Comparison of ENCODE assay signal across 27 mouse cellular contexts in the genomic region with DNA sequence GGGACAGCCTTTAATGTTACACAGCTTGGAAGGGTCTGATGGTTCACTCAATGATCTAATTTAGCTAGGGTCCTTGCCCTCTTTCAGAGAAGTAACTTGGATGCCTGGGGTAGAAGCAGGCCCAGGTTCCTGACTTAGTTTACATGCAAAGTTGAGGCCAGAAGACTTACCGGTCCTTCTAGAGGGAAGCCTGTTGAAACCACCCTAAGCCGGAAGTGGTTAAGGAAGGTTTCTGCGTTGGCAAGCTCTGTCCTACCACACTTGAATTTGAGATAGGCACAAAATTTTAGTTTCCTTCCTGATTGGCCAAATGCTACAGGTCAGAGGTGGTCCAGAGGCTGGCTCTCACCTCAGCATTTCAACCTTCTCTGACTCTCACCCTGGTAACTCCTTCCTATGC. TPM values are rescaled to one million over a fixed set of nuclear protein-coding genes. Genes with fewer than 3 reads are reported as not detected.
A peak's percentile ranks its signal among the peaks of the same experiment; 100 is the strongest.
DNase-seq lines count a peak whose midpoint lies in the region; ATAC-seq lines count a peak whose summit lies in the region.
"Had no signal": no experiment of that assay in that cellular context is flagged by ENCODE, and none has a peak within 500 bp of the region (broad histone marks: within the 10 kb centered on the region; RNA-seq: fewer than 3 reads in every experiment).

No protein-coding gene starts in this region.

- peak; percentile 35 for DNase-seq in heart, embryonic 10.5 days (ENCODE audit: low spot score)
- DNase-seq in layer of hippocampus, adult 8-10 months (ENCODE audit: low spot score in 2 of 2) = no peak
- DNase-seq in frontal cortex, postnatal 36 days (ENCODE audit: low spot score in 2 of 2) = no peak
- no peak for DNase-seq in left cerebral cortex, postnatal 4 days
- DNase-seq: adrenal gland, adult 2 months; adrenal gland, postnatal 14 days; cerebellum, adult 11 months; cerebellum, adult 2 months; cerebellum, adult 9-11 months; cerebellum, postnatal 36 days; forebrain, postnatal 0 days; gastrocnemius, postnatal 10 days; gastrocnemius, postnatal 36 days; heart, adult 18-20 months; heart, postnatal 4 days; kidney, adult 11 months; kidney, adult 8-10 months had no signal

- WGBS in heart, embryonic 10.5 days = 88% methylated on average over 3 of the region's 3 CpGs
- WGBS in heart, embryonic 11.5 days (ENCODE audit: insufficient replicate concordance) = 86% methylated on average over 3 of the region's 3 CpGs

- H3K36me3 ChIP-seq in heart, embryonic 10.5 days = no peaks in the 10 kb centered on the region
- H3K36me3 ChIP-seq in heart, embryonic 11.5 days (ENCODE audit: control insufficient read depth, insufficient read depth, low read length) = no peaks in the 10 kb centered on the region
- H3K36me3 ChIP-seq: G1E had no signal

- no peaks in the 10 kb centered on the region for H3K27me3 ChIP-seq in heart, embryonic 10.5 days (ENCODE audit: insufficient read depth, poor library complexity, severe bottlenecking)
- no peaks in the 10 kb centered on the region for H3K27me3 ChIP-seq in heart, embryonic 11.5 days (ENCODE audit: control insufficient read depth, insufficient read depth, low read length)
- H3K27me3 ChIP-seq: Patski had no signal

- H3K4me3 ChIP-seq in heart, embryonic 10.5 days = no peak overlapping the region
- H3K4me3 ChIP-seq in heart, embryonic 11.5 days (ENCODE audit: low read depth, low read length) = no peak overlapping the region

- no peaks in the 10 kb centered on the region for H3K4me1 ChIP-seq in heart, embryonic 10.5 days
- no peaks in the 10 kb centered on the region for H3K4me1 ChIP-seq in heart, embryonic 11.5 days (ENCODE audit: control insufficient read depth, insufficient read depth, low read length)

- no peak overlapping the region for H3K4me2 ChIP-seq in heart, embryonic 11.5 days
- H3K4me2 ChIP-seq: hindbrain, embryonic 14.5 days had no signal

- ATAC-seq in heart, embryonic 11.5 days (replicated peaks; ENCODE audit: insufficient number of reproducible peaks, low FRiP score, low TSS enrichment) = no peak
- peak; percentile 58 for ATAC-seq in CD4-positive, CD25-positive, alpha-beta regulatory T cell, adult 4 months
- ATAC-seq in common myeloid progenitor, adult 5-6 weeks (replicated peaks; ENCODE audit: low read depth, poor library complexity, severe bottlenecking) = peak; percentile 74
- peak; percentile 59 for ATAC-seq in megakaryocyte progenitor cell, adult 5-6 weeks (replicated peaks; ENCODE audit: poor library complexity)
- ATAC-seq: forebrain, embryonic 14.5 days; forebrain, postnatal 0 days; hindbrain, postnatal 0 days; inflammation-experienced regulatory T-cells, adult 6 months; Patski had no signal

- no peak overlapping the region for H3K9ac ChIP-seq in heart, embryonic 11.5 days (ENCODE audit: low read depth, low read length)
- H3K9ac ChIP-seq: forebrain, postnatal 0 days; hindbrain, embryonic 14.5 days had no signal

- H3K27ac ChIP-seq in heart, embryonic 10.5 days = no peak overlapping the region
- no peak overlapping the region for H3K27ac ChIP-seq in heart, embryonic 11.5 days (ENCODE audit: low read depth, low read length)
- H3K27ac ChIP-seq: hindbrain, embryonic 14.5 days; hindbrain, postnatal 0 days had no signal

- intact Hi-C loops in left cerebral cortex, postnatal 4 days (cut with DNase I) = no loop called here

- H3K9me3 ChIP-seq in heart, embryonic 10.5 days = no peaks in the 10 kb centered on the region
- H3K9me3 ChIP-seq in heart, embryonic 11.5 days (replicated peaks; ENCODE audit: control insufficient read depth, low read length) = no peaks in the 10 kb centered on the region

RNA-seq across cellular contexts. Expression of a gene that starts 9.6 kb away (rescaled TPM):
- polyA plus RNA-seq in heart, embryonic 10.5 days (2016; fragmentation: Nextera tagmentation; extraction: Ambion mirVana) = 8.8 and 11.1 TPM in 2 replicates
- 7.8 and 10.0 TPM in 2 replicates for polyA plus RNA-seq in heart, embryonic 11.5 days (2014; fragmentation: Nextera tagmentation; extraction: Ambion mirVana)
- 10 to 100 TPM; 12.7 to 19.2 TPM for polyA plus RNA-seq in CD4-positive, CD25-positive, alpha-beta regulatory T cell, adult 4 months (2017; shearing (Covaris generic))
- 13.1 TPM in 2 replicates for total RNA-seq in common myeloid progenitor, adult 5-6 weeks (2017)
- 5.2 and 5.6 TPM in 2 replicates for total RNA-seq in megakaryocyte progenitor cell, adult 5-6 weeks (2015)
- total RNA-seq in megakaryocyte progenitor cell, adult 5-6 weeks (2017) = 9.1 and 12.2 TPM in 2 replicates
- 100 to 1,000 TPM; 149 to 186 (median 168) TPM for total RNA-seq in layer of hippocampus, adult 8-10 months (2022)
- 100 to 1,000 TPM; 105 to 109 TPM for total RNA-seq in left cerebral cortex, postnatal 4 days (2021)
- polyA plus RNA-seq: G1E had no signal

RNA-seq across cellular contexts. Expression of a gene that starts 17.4 kb away (rescaled TPM):
- 6.3 and 6.6 TPM in 2 replicates for polyA plus RNA-seq in heart, embryonic 10.5 days (2016; fragmentation: Nextera tagmentation; extraction: Ambion mirVana)
- polyA plus RNA-seq in heart, embryonic 11.5 days (2014; fragmentation: Nextera tagmentation; extraction: Ambion mirVana) = 6.8 and 8.3 TPM in 2 replicates
- 1 to 10 TPM; 8.0 to 9.4 TPM for polyA plus RNA-seq in CD4-positive, CD25-positive, alpha-beta regulatory T cell, adult 4 months (2017; shearing (Covaris generic))
- total RNA-seq in common myeloid progenitor, adult 5-6 weeks (2017) = 14.4 and 19.3 TPM in 2 replicates
- total RNA-seq in megakaryocyte progenitor cell, adult 5-6 weeks (2015) = 13.9 and 14.9 TPM in 2 replicates
- 10.8 and 13.5 TPM in 2 replicates for total RNA-seq in megakaryocyte progenitor cell, adult 5-6 weeks (2017)
- total RNA-seq in layer of hippocampus, adult 8-10 months (2022) = 10 to 100 TPM; 19.3 to 21.1 (median 20.2) TPM
- 1 to 10 TPM; 5.8 to 6.1 TPM for total RNA-seq in left cerebral cortex, postnatal 4 days (2021)
- polyA plus RNA-seq: G1E had no signal
